Mouse (Mus musculus): ENCODE measurements around the gene Tprg. TPM values are rescaled to one million over a fixed set of nuclear protein-coding genes. Genes with fewer than 3 reads are reported as not detected.

Tprg gene
- polyA plus RNA-seq, 1 experiment from 2014 or later, result 17.0 TPM

GRCm38 (mm10) chr16:25413885-25414284 lies 127.3 kb downstream of the Tprg start:
- H3K4me3 ChIP-seq (replicated peaks; ENCODE audit: low read length), result no peak overlapping the region
- no peak overlapping the region for H3K9ac ChIP-seq (ENCODE audit: low read length)
- peak overlapping the region; percentile 23; the same call in 1 of the 2 replicates for H3K27ac ChIP-seq (ENCODE audit: low read length)
- H3K4me1 ChIP-seq (ENCODE audit: control insufficient read depth, insufficient read depth, low read length), result peaks cover 4% of the 10 kb centered on the region; the same call in 1 of the 2 replicates
- H3K36me3 ChIP-seq (ENCODE audit: control insufficient read depth, insufficient read depth, low read length), result no peaks in the 10 kb centered on the region
- WGBS, result 58% methylated on average over 1 of the region's 1 CpGs
- H3K27me3 ChIP-seq (ENCODE audit: control insufficient read depth, insufficient read depth, low read length), result no peaks in the 10 kb centered on the region
- ATAC-seq (ENCODE audit: insufficient read depth, low FRiP score), result no peak
- no peaks in the 10 kb centered on the region for H3K9me3 ChIP-seq (replicated peaks; ENCODE audit: control insufficient read depth, low read length)
- no peak overlapping the region for H3K4me2 ChIP-seq (ENCODE audit: low read depth, low read length)

DNA sequence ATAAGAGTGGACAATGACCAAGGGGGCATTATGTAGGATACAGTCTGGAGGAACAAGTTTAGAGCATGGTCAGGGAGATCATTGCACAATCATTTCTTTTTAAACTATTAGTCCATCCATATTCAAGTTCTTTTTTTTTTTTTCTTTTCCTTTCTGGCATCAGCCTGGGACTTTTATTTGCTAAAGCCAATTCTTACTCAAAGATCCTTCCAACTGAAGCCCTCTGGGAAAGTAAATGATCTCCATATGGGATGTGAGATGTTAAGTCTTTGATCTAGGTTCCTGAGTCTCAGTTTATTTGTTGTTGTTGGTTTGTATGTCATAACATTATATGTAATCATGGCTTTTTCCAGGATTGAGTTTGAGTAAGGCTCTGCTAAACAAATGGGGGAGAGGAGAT lies 128.6 kb downstream of the Tprg start:
- Histone ChIP-seq H3K4me3 (replicated peaks; ENCODE audit: low read length) (no peak overlapping the region), H3K4me2 (ENCODE audit: low read depth, low read length) (no peak overlapping the region), H3K4me1 (ENCODE audit: control insufficient read depth, insufficient read depth, low read length) (peaks cover 4% of the 10 kb centered on the region; the same call in 1 of the 2 replicates), H3K27ac (ENCODE audit: low read length) (no peak overlapping the region), H3K36me3 (ENCODE audit: control insufficient read depth, insufficient read depth, low read length) (no peaks in the 10 kb centered on the region), H3K9ac (ENCODE audit: low read length) (no peak overlapping the region), H3K27me3 (ENCODE audit: control insufficient read depth, insufficient read depth, low read length) (no peaks in the 10 kb centered on the region), H3K9me3 (replicated peaks; ENCODE audit: control insufficient read depth, low read length) (no peaks in the 10 kb centered on the region)
- ATAC-seq (ENCODE audit: insufficient read depth, low FRiP score), result no peak

DNA sequence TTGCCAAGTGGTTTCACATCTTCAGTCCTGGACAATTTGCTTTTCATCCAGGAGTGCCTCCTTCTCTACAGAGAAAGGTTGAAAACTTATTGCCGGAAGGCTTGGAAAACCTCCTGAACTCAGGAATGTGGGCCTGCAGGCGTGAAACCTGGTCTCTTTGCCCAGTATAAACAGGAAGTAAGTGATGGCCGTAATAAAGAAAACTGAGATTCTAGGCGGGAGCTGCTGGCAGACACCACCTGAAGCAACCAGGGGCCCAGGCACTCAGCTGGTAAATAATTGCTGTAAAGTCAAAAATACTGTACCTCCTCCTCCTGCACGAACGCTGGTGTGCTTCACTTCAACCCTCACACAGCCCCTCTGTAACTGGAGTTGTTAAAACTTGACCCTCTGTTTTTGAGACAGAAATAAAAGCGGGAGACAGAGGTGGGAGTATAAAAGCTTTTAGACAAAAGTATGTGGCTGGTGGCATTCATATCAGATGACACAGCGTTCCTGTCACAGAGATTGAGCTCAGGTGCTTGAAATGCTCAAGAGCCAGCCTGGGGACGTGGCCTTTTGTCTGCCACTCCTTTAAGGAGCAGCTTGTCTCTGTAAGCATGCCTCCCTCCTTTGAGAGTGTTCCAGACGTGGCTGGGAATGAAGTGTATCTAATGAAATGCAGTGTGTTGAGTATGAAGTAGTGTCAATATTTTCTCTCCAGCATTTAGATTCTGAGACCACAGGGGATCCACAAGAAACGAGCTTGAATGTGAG lies 131.4 kb downstream of the Tprg start:
- Histone ChIP-seq H3K9ac (ENCODE audit: low read length) (0 out of 2 replicates have a peak overlapping the region, but pooled peaks have one; percentile 15), H3K27me3 (ENCODE audit: control insufficient read depth, insufficient read depth, low read length) (no peaks in the 10 kb centered on the region), H3K36me3 (ENCODE audit: control insufficient read depth, insufficient read depth, low read length) (no peaks in the 10 kb centered on the region), H3K9me3 (replicated peaks; ENCODE audit: control insufficient read depth, low read length) (no peaks in the 10 kb centered on the region), H3K27ac (ENCODE audit: low read length) (peak overlapping the region; percentile 66), H3K4me2 (ENCODE audit: low read depth, low read length) (no peak overlapping the region), H3K4me1 (ENCODE audit: control insufficient read depth, insufficient read depth, low read length) (peaks cover 4% of the 10 kb centered on the region; the same call in 1 of the 2 replicates), H3K4me3 (replicated peaks; ENCODE audit: low read length) (no peak overlapping the region)
- WGBS, result 13% methylated on average over 11 of the region's 11 CpGs
- peak; percentile 58 for ATAC-seq (ENCODE audit: insufficient read depth, low FRiP score)

GRCm38 (mm10) chr16:25422997-25423396 lies 136.4 kb downstream of the Tprg start:
- Histone ChIP-seq H3K4me2 (ENCODE audit: low read depth, low read length) (no peak overlapping the region), H3K36me3 (ENCODE audit: control insufficient read depth, insufficient read depth, low read length) (no peaks in the 10 kb centered on the region), H3K27ac (ENCODE audit: low read length) (no peak overlapping the region), H3K4me1 (ENCODE audit: control insufficient read depth, insufficient read depth, low read length) (peaks cover 4% of the 10 kb centered on the region; the same call in 1 of the 2 replicates), H3K4me3 (replicated peaks; ENCODE audit: low read length) (no peak overlapping the region), H3K9ac (ENCODE audit: low read length) (no peak overlapping the region), H3K9me3 (replicated peaks; ENCODE audit: control insufficient read depth, low read length) (no peaks in the 10 kb centered on the region), H3K27me3 (ENCODE audit: control insufficient read depth, insufficient read depth, low read length) (no peaks in the 10 kb centered on the region)
- WGBS, result 71% methylated on average over 4 of the region's 4 CpGs
- no peak for ATAC-seq (ENCODE audit: insufficient read depth, low FRiP score)

- H3K36me3 ChIP-seq (ENCODE audit: control insufficient read depth, insufficient read depth, low read length), result no peaks in the 10 kb centered on the region
- no peaks in the 10 kb centered on the region for H3K9me3 ChIP-seq (replicated peaks; ENCODE audit: control insufficient read depth, low read length)
- H3K4me3 ChIP-seq (replicated peaks; ENCODE audit: low read length), result no peak overlapping the region
- H3K27ac ChIP-seq (ENCODE audit: low read length), result no peak overlapping the region
- H3K9ac ChIP-seq (ENCODE audit: low read length), result no peak overlapping the region
- no peaks in the 10 kb centered on the region for H3K27me3 ChIP-seq (ENCODE audit: control insufficient read depth, insufficient read depth, low read length)
- H3K4me1 ChIP-seq (ENCODE audit: control insufficient read depth, insufficient read depth, low read length), result no peaks in the 10 kb centered on the region
- 78% methylated on average over 4 of the region's 4 CpGs for WGBS
- ATAC-seq (ENCODE audit: insufficient read depth, low FRiP score), result no peak
- no peak overlapping the region for H3K4me2 ChIP-seq (ENCODE audit: low read depth, low read length)
Measured at GRCm38 (mm10) chr16:25424001-25424400, 137.4 kb downstream of the Tprg start.

- WGBS, result 71% methylated on average over 9 of the region's 9 CpGs
Measured at GRCm38 (mm10) chr16:25424915-25425314, 138.3 kb downstream of the Tprg start.

DNA sequence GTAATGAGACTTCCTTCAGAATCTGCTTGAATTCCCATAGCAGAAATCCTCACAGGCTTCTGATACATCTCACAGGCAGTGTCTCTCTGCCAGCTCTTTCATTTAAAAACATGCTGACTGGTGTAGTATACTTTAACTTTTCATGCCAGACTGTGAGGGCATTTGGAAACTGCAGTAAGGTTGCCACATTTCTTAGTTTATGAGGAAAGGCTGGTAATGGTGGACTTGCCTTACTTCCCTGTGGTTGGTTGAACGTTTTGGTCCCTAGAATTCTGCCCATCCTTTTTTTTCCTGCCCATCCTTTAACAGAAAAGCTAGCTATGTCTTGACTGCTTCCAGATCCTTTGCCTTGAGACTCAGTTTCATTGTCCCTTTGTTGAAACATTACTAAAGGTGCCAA lies 138.8 kb downstream of the Tprg start:
- Histone ChIP-seq H3K4me2 (ENCODE audit: low read depth, low read length) (no peak overlapping the region), H3K9ac (ENCODE audit: low read length) (no peak overlapping the region), H3K27me3 (ENCODE audit: control insufficient read depth, insufficient read depth, low read length) (no peaks in the 10 kb centered on the region), H3K27ac (ENCODE audit: low read length) (no peak overlapping the region; the same call in 1 of the 2 replicates), H3K4me1 (ENCODE audit: control insufficient read depth, insufficient read depth, low read length) (no peaks in the 10 kb centered on the region), H3K36me3 (ENCODE audit: control insufficient read depth, insufficient read depth, low read length) (no peaks in the 10 kb centered on the region), H3K9me3 (replicated peaks; ENCODE audit: control insufficient read depth, low read length) (no peaks in the 10 kb centered on the region), H3K4me3 (replicated peaks; ENCODE audit: low read length) (no peak overlapping the region)
- no peak for ATAC-seq (ENCODE audit: insufficient read depth, low FRiP score)
- WGBS, result 48% methylated on average over 1 of the region's 1 CpGs

More at GRCm38 (mm10) chr16:25424915-25425314, 138.3 kb downstream of the Tprg start:
- Histone ChIP-seq H3K9me3 (replicated peaks; ENCODE audit: control insufficient read depth, low read length) (no peaks in the 10 kb centered on the region), H3K27ac (ENCODE audit: low read length) (no peak overlapping the region), H3K27me3 (ENCODE audit: control insufficient read depth, insufficient read depth, low read length) (no peaks in the 10 kb centered on the region), H3K4me2 (ENCODE audit: low read depth, low read length) (no peak overlapping the region), H3K4me3 (replicated peaks; ENCODE audit: low read length) (no peak overlapping the region), H3K36me3 (ENCODE audit: control insufficient read depth, insufficient read depth, low read length) (no peaks in the 10 kb centered on the region), H3K9ac (ENCODE audit: low read length) (no peak overlapping the region), H3K4me1 (ENCODE audit: control insufficient read depth, insufficient read depth, low read length) (no peaks in the 10 kb centered on the region)
- no peak for ATAC-seq (ENCODE audit: insufficient read depth, low FRiP score)

DNA sequence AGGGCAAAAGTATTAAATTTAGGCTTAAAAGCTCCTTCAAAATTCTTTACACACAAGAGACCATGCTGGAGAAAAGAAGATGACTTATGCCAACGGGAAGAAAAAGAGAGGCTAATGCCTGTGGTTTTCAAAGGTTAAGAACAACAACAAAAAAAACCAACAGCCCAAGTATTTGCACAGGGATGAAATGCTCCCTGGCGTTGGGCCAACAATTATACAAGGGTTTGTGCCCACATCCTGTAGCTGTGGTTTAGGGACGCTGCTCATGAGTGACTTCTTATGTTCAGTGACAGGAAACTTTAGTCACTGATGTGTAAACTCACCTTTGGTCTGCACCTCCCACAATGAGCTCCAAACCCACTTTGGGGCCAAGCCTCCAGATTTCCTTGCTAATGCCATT lies 139.6 kb downstream of the Tprg start:
- no peaks in the 10 kb centered on the region for H3K27me3 ChIP-seq (ENCODE audit: control insufficient read depth, insufficient read depth, low read length)
- no peaks in the 10 kb centered on the region for H3K9me3 ChIP-seq (replicated peaks; ENCODE audit: control insufficient read depth, low read length)
- H3K4me2 ChIP-seq (ENCODE audit: low read depth, low read length), result no peak overlapping the region
- no peaks in the 10 kb centered on the region for H3K36me3 ChIP-seq (ENCODE audit: control insufficient read depth, insufficient read depth, low read length)
- no peak overlapping the region for H3K4me3 ChIP-seq (replicated peaks; ENCODE audit: low read length)
- H3K9ac ChIP-seq (ENCODE audit: low read length), result no peak overlapping the region
- peak overlapping the region; percentile 28; the same call in 1 of the 2 replicates for H3K27ac ChIP-seq (ENCODE audit: low read length)
- no peaks in the 10 kb centered on the region for H3K4me1 ChIP-seq (ENCODE audit: control insufficient read depth, insufficient read depth, low read length)
- ATAC-seq (ENCODE audit: insufficient read depth, low FRiP score), result peak; percentile 56; the same call in 1 of the 2 replicates
- WGBS, result 28% methylated on average over 3 of the region's 3 CpGs

DNA sequence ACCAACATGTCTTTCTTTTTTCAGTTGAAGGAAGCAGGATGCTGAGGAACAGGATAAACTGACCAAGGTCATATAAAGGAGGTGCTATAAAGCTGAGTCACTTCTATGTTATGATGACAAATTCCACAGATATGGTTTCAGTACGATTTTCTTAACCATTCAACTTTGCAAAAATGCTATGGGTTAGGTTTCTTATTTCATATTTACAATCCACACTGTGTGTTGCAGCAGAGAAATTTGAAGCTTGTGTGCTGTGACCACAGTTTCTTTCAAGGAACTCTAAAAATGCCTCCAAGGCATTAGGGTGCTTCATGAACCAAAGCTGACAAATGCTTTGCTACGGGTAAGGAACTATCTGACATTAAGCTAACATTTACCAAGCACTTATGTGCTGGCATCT lies 153.4 kb downstream of the Tprg start:
- H3K9me3 ChIP-seq (replicated peaks; ENCODE audit: control insufficient read depth, low read length), result no peaks in the 10 kb centered on the region
- no peaks in the 10 kb centered on the region for H3K27me3 ChIP-seq (ENCODE audit: control insufficient read depth, insufficient read depth, low read length)
- no peak overlapping the region for H3K4me3 ChIP-seq (replicated peaks; ENCODE audit: low read length)
- no peak overlapping the region for H3K9ac ChIP-seq (ENCODE audit: low read length)
- H3K27ac ChIP-seq (ENCODE audit: low read length), result no peak overlapping the region
- H3K4me1 ChIP-seq (ENCODE audit: control insufficient read depth, insufficient read depth, low read length), result no peaks in the 10 kb centered on the region
- no peaks in the 10 kb centered on the region for H3K36me3 ChIP-seq (ENCODE audit: control insufficient read depth, insufficient read depth, low read length)
- WGBS, result 40% methylated on average over 2 of the region's 2 CpGs
- ATAC-seq (ENCODE audit: insufficient read depth, low FRiP score), result no peak
- H3K4me2 ChIP-seq (ENCODE audit: low read depth, low read length), result no peak overlapping the region

Measured in stomach, embryonic 16.5 days (tissue).